Mouse (Mus musculus) liver, adult 10 weeks (tissue): ENCODE data around the gene Cacna2d1. TPM values are rescaled to one million over a fixed set of nuclear protein-coding genes. Genes with fewer than 3 reads are reported as not detected.

Experiments
- polyA plus RNA-seq: library from polyadenylated mRNA; stranded (reverse); fragments of 350-450 nt; fragmentation: Illumina TruSeq; extraction: RNeasy Lipid Tissue Mini Kit (QIAGEN cat#74804); gene quantifications from one replicate; pipeline ENCODE4 v1.2.3, GENCODE M21; 2014; ENCODE audit warnings: low read depth, low replicate concordance

Gene Cacna2d1
- polyA plus RNA-seq: 1.5 TPM

GRCm38 (mm10) chr5:15934376-15935233 is at the start of gene Cacna2d1:
Gene Cacna2d1 (plus strand): TSS chr5:15934691.

Other genes with a start within 250 kb of the Cacna2d1 start
- gene Speer4c, start 220.4 kb upstream of the Cacna2d1 start, polyA plus RNA-seq: not detected